Mouse (Mus musculus): ENCODE data around the gene Ahcyl2.
"Not testable (repeated sequence)": the region's sequence is repeated elsewhere in the genome, so short reads cannot be mapped to it uniquely, and the experiment has no call there.

The Ahcyl2 gene

DNA sequence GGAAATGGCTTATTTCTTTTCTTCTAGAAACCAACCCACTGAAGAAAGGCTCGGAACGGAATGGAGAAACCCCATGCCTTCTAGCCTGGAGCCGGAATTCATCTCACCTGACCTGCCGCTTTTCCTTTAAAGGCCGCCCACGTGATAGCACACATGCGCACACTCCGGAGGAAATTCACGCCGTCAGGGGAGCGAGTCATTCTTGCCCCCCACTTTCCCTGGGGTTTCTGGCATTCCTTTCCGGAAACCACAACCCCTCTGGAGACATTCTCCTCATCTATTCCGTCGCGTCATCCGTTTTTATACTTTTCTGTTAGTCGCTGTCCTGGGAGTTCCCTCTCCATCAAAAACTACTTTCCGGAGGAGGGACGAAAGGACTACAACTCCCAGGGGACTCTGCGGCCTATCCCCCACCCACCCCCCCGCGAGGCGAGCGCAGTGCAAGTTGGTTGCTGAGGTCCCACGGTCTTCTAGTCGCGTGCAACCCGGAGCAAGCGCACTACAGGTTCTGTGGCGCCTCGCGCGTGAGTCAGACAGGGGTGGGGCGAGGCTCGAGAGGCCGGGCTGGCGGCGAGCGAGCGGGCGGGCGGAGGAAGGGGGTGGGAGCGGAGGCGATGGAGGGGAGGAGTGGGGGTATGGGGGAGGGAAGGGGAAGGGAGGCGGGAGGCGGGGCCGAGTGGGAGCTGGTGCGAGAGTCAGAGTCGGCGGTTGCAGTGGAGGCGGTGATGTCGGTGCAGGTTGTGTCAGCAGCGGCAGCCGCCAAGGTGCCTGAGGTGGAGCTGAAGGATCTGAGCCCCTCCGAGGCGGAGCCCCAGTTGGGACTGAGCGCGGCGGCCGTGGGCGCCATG, at the start of gene Ahcyl2:
TSS of gene Ahcyl2 (plus strand) at position 199 of the 848 bp plus-strand sequence.
- peak; percentile 88 to 96 for DNase-seq

DNA sequence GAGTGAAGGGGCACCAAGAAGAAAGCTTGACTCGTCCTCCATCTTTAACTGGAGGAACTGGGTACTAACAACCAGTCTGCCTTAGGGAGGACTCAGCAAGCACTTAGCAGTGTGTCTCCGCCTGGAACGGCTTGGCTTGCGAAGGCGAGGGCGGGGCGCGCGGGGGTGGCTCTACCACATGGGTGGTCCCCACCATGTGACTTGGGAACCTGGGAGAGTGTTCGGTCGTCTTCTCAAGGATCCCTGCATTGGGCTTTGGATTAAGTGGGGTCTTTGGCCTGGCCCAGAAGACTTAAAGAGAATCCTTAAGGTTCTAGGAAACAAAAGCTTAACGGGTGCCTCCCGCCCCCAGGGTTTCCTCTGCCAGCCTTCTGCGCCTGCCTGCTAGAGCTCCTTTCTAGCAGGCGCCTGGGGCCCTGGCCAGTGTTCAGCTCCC, 48.9 kb upstream of the Ahcyl2 start:
- no peak for DNase-seq

DNA sequence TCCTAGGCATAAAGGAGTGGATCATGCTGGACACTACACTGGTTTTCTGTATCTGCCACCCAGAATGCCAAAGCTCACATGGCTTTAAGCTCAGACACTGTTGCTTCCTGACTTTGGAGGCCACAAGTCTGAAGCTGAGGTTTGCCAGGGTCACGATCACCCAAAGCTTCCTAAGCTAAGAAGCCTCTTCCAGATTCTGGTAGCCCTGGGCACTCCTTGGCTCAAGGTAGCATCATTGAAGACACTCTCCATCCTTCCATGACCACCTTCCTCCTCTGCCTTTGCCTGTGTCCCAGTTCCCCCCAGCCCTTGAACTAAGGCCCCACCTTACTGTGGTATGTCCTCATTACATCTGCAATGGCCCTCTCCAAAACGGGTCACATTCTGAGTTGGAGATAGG, 45.9 kb upstream of the Ahcyl2 start:
- DNase-seq, result no peak

DNA sequence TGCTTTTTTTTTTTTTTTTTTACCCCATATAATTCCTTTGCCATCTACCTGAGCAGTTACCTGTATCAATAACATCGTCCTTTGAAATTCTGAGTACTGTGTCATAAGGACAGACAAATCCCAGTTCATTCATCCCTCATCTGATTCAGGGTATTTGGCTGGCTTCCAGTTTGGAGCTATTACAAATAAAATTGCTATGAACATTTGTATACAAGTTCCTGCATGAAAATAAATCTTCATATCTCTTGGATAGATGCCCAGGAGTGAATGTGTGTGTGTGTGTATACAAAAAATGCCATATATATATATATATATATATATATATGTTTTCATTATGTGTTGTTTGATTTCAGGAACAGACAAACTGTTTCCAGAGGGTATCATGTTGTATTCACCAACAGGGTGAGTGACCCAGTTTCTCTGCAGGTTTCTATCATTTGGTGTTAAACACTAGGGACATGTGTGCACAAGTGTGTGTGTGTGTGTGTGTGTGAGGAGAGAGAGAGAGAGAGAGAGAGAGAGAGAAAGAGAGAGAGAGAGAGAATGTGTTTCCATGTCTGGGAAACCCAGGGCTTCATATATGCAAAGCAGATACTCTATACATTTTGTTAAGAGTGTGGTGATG, 41.1 kb upstream of the Ahcyl2 start:
- no peak for DNase-seq

DNA sequence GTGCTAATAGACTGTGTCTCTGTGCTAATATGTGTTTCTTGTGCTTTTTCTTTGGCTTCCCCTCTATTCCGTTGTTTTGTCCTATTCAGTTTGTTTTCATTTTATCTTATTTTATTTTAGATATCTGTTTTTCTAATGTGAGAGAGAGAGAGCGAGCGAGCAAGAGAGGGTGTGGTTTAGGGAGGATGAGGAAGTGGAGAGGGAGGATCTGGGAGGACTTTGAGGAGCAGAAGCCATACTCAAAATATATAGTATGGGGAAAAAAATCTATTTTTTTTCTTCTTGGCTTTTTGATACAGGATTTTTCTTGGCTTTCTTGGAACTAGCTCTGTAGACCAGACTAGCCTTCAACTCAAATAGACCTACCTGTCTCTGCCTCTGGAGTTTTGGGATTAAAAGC, 39.8 kb upstream of the Ahcyl2 start:
- DNase-seq, result no peak

DNA sequence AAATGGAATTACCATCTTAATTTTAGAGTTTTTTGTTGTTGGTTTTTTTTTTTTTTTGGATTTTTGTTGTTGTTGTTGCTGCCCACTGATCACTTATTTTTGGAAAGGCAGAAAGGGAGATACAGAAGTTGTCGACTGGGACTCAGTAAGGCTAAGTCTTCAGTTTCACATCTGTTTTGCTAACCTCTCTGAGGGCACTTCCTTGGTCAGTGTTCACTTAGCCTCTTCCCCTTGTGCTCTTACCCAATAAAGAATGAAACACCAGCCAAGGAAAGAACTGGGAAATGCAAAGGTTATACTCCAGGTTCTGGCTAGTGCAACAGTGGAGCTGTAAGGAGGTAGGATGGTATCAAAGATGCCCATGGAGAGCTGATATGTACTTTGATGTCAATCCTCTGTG, 38.3 kb upstream of the Ahcyl2 start:
- no peak for DNase-seq

DNA sequence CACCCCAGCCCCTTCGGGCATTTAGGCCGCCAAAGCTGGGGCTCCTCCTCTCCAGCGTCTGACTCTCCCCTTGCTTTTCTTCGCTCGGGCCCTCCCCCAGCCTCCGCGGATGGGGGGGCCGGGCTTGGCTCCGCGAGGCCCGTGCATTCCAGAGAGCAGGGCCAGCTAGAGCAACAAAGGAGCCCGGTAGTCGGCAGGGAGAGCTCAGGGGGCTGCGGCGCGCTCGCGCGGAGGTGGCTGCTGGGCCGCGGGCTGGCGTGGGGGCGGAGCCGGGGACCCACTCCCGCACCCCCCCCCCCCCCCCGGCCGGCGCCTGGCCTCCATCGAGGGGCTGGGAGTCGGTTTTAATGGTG, 32.5 kb upstream of the Ahcyl2 start, which contains the start of gene Smo:
TSS of gene Smo (plus strand) at position 168 of the 353 bp plus-strand sequence.
- DNase-seq, result peak in 1 of 2 experiments; percentile 28

DNA sequence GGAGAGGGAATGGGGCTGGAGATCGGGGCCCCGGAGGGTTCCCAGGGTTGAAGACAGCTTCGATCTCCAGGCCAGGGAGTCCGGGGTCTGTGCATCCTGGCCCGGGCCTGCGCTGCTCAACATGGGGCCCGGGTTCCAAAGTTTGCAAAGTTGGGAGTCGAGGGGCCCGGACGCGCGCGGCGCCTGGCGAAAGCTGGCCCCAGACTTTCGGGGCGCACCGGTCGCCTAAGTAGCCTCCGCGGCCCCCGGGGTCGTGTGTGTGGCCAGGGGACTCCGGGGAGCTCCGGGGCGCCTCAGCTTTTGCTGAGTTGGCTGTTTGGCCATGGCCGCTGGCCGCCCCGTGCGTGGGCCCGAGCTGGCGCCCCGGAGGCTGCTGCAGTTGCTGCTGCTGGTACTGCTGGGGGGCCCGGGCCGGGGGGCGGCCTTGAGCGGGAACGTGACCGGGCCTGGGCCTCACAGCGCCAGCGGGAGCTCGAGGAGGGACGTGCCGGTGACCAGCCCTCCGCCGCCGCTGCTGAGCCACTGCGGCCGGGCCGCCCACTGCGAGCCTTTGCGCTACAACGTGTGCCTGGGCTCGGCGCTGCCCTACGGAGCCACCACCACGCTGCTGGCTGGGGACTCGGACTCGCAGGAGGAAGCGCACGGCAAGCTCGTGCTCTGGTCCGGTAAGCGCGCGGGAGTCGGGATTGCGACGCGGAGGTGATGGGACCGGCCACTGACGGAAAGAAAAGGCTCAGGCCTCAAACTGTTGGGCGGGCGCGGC, 31.9 kb upstream of the Ahcyl2 start:
- DNase-seq, result peak in 1 of 2 experiments; percentile 14

DNA sequence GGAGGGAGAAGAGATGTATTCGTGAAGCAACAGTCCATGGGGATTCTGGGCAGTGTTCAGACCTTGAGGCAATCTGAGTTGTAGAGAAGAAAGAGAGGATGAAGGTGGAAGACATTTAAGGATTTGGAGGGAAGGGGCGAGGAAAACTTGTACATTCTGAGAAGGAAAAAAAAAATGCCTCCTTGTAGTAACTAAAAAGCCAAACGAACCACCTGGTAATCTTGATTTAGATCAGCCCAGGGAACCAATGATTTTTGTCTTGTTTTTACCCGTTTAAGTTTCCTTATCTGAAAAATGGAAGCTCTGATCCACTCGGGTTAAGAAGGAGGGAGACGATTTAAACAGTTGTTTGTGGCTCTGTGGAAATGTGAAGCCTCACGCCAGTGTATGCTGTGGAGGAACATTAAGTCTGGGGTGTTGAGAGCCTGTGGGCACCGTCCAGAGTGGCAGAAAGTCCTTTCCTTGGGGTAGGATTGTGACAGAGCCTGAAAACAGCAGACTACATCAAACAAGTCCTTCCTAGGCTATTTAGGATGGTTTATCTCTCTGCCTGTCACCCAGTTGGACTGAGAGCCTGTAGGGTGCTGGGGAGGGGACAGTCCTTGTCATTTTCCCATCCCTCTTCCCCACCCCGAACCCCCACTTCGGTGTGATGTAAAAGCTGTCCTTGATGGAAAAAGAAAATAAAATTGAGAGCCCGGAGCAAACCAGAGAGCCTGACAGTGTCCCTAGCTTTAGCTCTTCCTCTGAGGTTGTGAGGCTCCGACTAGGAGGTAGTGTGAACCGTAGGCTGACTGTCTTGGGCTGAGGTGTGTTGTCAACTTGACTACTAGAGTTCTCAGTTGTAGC, 31.0 kb upstream of the Ahcyl2 start:
- no peak for DNase-seq

DNA sequence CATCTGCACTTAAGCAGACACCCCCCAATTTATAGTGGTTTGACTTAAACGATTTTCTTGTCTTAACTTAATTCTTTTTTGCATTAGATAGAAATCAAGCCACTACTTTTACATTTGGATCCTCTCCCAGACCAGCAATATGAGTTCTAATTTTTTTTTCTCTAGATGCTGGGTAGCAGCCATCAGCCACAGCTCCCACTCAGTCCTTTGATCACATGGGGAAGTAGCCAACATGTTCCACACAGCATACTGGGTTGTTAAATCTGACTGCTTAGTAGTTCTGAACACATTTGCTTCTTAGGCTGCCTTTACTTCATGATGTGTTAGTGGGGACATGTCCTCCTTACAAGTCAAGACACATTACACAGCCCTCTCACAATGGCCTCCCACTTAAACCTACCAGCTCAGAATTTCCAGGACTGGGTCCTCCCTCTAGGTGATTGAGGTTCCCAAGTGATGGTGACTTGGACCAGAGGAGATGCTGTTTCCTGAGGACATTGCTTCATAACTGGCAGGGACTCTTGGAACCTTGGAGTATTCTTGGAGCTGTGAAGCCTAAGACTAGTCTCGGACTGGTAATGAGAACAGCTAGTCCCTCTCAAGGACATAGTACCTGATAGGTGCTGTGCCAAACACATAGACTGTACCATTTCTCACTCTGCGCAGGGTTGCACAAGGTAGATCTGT, 16.2 kb upstream of the Ahcyl2 start:
- no peak for DNase-seq

DNA sequence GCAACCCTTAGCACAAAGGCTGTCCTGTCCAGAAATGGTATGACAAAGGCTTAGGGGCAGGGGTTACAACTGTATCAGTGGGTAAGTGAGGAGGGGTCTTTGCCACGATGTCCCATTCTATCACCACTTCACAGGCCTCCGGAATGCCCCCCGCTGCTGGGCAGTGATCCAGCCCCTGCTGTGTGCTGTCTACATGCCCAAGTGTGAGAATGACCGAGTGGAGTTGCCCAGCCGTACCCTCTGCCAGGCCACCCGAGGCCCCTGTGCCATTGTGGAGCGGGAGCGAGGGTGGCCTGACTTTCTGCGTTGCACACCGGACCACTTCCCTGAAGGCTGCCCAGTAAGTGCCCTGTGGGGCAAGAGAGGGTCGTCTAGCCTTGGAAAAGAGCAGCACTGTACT, 14.5 kb upstream of the Ahcyl2 start:
- no peak for DNase-seq

DNA sequence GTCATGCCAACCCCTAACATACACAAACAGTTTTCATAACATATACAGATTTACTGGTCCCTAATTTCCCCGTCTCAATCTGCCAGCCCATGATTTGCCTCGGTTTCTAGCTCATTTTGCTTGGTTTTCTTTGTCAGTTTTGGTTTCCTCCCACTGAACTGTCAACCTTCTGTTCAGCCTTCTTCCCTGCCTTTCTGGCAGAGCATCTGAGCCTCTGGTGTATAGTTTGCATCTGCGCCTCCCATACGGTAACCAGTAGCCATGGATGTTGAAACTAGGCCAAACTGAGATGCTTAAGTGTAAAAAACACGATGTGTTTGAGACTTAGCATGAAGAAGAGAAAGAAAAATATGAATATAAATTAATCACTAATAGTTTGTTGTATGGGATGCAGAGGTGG, 11.8 kb upstream of the Ahcyl2 start:
- no peak for DNase-seq

DNA sequence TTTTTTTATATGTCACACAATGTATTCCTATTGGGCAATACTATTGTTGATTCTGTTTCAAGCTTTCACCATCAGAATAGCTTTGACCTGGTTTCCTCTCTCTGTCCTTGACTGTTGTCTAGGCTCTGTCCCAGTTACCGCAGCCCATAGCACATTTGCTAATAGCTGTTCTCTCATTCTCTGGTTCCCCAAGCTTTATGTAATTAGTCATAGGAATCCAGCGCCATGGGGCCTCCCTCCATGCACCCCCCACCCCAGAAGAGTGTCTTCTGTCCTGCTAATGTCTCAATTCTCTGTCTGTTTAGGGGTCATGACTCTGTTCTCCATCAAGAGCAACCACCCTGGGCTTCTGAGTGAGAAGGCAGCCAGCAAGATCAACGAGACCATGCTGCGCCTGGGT, 11.3 kb upstream of the Ahcyl2 start:
- DNase-seq, result no peak

DNA sequence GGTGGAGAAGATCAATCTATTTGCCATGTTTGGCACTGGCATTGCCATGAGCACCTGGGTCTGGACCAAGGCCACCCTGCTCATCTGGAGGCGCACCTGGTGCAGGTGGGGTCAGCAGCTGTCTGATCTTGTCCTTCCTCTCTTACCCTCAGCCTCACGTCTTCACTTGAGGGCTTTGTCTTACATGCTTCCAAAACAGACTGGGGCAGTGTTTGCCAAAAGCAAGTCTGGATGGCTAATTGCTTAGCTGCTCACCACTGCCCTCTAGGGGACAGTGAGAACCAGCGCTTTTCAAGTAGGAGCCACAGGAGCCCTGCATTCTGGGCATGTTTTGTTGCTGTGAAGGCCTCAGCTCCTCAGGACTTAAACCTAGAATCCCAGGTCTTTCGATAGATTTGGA, 9.4 kb upstream of the Ahcyl2 start:
- DNase-seq, result peak in 1 of 2 experiments; percentile 56

DNA sequence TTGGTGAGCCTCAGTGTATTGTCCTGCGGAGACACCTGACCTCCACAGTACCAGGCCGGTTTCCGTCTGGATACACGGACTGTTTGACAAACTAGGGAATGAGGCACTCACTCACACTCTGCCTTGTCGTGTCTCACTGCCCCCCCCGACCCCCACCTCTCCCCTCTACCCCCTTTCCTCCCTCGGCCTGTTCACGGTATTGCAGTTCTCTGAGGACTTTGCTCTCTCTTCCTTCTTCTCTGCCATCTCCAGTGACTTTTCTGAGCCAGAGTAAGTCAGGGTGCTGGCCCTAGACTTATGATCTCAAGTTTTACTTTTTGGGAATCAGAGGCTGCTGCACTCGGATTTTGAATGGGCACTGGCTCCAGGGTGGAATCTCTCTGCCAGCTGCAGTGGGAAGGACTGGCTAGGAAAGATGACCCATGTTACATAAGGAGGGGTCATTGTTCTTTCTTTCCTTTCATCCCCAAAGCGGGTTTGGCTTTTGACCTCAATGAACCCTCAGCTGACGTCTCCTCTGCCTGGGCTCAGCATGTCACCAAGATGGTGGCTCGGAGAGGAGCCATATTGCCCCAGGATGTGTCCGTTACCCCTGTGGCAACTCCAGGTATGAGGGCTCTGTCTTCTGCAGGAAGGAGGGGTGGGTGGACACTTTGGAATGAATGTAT, 8.7 kb upstream of the Ahcyl2 start:
- no peak for DNase-seq

DNA sequence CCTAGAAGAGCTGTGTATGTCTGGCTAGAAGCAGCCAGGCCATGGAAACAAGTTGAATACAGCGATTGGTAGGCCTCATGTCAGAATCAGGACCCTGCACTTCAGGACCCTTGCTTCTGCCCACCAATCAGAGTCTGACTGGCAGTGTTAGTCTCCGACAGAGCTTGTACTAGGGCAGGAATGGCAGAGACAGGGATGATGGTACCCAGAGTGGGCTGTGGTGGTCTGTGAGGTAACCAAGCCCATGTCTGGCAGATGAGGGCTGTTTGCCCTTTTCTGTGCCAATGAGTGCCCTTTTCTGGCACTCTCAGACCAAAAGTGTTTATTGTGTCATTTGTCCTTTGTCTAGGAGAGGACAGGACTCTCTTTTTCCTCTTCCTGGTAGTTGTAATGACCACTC, 7.4 kb upstream of the Ahcyl2 start:
- DNase-seq, result not testable (repeated sequence)

DNA sequence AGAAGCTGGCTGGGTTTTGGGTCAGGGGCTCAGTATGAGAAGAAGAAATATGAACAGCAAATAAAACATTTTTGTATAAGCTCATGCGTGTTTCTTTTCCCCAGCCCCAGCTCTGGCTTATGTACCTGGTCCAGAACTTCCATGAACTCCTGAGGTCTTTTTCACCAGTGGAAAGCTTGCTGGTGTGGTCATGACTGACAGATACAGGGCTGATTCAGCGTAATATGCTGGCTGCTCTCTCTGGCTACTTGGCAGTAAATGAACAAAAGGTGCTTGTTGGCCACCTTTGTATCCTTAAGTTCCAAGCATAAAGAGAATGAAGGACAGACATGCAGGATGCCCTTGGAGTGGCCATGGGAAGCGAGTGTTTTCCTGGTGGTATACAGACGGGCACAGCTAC, 6.5 kb upstream of the Ahcyl2 start:
- DNase-seq, result no peak

DNA sequence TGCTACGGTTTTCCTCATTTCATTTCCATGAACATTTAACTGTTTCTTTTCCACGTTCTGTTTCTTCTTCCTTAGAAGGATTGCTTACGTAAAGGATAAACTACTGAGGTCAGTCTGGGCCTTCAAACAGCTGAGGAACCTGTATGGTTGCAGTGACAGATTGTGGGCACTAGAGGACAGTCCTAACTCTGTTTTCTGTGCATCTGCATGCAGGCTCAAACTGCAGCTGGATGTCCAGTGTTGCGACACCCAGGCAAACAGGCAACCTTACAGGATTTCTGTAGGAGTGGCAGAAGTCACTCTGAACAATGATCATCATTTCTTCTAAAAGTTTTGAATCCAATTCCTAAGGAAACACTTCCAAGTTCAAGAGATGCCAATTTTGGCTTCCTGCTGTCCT, 5.3 kb upstream of the Ahcyl2 start:
- DNase-seq, result peak in 1 of 2 experiments; percentile 20

DNA sequence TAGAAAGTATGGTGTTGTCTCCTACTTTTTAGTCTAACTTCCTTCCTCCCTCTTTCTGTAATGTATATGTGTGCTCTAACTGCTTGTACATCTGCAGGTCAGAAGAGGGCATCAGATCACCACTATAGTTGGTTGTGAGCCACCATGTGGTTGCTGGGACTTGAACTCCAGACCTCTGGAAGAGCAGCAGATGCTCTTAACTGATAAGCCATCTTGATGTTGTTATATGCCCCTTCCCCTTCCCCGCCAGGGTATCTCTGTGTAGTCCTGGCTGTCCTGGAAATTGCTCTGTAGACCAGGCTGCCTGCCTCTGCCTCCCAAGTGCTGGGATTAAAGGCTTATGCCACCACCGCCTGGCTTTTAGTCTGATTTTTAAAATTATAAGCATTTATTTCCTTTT, 937 bp upstream of the Ahcyl2 start:
- no peak for DNase-seq

DNA sequence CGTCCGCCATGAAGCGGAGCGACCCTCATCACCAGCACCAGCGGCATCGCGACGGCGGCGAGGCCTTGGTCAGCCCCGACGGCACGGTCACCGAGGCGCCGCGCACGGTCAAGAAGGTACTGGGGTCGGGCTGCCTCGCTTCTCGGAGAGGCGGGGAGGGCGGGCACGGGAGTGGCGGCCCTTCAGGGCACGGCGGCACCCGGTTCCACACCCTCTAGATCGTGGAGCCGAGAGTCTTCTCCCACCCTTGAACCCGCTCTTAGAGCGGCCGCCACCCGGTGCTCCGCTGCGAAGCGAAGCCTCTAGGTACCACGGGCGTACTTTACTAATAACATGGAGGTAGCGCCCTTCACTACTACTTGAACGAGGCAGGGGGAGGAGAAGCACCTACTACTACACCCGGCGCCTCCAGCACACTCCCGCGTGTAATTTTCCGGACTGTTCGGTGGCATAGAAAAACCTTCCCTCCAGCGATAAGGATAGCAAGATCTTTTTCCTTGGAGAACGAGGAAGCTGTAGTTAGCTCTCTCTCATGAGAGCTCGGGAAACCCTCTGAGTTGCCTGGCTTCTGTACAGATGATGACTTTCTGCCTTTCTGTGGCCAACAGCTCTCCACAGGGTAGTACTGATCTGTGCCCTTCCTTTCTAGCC, 1.1 kb downstream of the Ahcyl2 start:
- peak in 1 of 2 experiments; percentile 60 for DNase-seq

Data from spleen, adult 18-20 months (tissue).